Mouse (Mus musculus) right cerebral cortex, postnatal 14 days (tissue): ENCODE results near the gene S100a5.

Source experiments
- DNase-seq: peaks from one replicate; pipeline ENCODE4 v3.0.0; 2022

Gene S100a5

DNA sequence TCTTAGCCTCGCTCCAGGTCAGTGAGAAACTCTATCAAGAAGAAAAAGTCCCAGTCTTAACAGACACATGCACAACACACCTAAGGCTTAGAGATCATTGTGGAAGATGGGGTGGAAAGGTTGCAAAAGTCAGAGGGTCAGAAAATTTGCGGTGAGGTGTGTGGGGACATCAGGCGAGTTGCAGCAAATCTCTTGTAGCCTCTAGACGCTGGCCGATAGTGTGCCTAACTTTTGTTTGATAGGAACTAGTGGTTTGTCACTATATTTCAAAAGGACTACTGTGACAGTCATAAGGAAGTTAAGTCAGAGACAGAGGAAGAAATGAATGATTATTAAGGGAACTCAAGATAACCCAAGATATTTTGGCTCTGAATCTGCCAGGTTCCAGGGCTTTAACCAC, 19.0 kb downstream of the S100a5 start:
- DNase-seq = no peak

- DNase-seq = no peak
Measured at GRCm38 (mm10) chr3:90627807-90628206, 19.5 kb downstream of the S100a5 start.

DNA sequence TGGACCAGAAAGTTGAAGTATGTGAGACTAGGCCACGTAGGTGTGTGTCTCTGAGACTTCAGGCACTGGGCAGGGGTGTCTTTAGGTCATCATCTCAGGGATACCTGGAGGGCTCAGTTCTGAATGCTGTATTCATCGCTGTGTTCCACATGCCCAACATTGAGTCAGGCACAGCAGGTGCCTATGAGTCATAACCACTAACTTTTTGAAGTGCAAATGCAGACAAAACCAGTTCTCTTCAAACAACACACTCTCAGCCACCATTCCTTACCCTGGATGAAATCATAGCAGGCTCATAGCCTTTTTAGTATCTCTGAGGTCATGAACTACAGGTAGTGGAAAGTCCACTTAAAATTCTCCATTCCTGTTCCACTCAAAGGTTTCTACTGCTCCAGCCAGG, 21.0 kb downstream of the S100a5 start:
- no peak for DNase-seq

- no peak for DNase-seq
Measured at GRCm38 (mm10) chr3:90631984-90632383, 23.7 kb downstream of the S100a5 start.

DNA sequence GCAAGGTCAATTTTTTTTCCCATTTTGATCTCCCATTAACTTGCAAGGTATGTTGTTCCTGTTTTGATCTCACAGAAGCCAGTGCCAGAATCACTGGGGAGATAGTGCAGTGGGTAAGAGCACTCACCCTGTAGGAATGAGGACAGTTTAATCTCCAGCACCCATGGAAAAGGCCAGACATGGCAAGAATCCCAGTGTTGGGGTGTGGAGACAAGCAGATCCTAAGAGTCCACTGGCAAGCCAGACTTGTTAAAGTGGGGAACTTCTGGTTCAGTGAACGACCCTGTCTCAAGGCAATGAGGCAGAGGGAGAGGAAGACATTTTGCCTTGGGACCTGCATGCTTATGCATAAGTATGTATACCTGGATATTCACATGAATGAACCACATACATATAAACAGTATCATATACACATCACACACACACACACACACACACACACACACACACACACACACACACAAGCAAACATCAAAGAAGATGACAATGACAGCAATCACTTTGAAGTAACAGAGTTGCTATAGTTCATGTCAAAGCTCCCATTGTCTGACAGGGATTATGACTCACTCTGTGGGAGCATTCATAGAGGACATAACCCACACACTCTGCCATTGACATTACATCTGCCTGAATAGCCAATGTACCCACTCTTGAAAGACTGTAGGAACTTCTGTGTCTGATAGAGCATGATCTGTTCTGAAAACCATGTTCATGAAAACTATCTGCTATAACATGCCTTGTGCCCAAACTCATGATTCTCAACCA, 30.4 kb downstream of the S100a5 start:
- DNase-seq = no peak

GRCm38 (mm10) chr3:90639511-90640154, 31.3 kb downstream of the S100a5 start:
- DNase-seq = no peak

- no peak for DNase-seq
Measured at GRCm38 (mm10) chr3:90640981-90641380, 32.7 kb downstream of the S100a5 start.

GRCm38 (mm10) chr3:90644220-90644619, 35.9 kb downstream of the S100a5 start:
- DNase-seq = peak; percentile 58

DNA sequence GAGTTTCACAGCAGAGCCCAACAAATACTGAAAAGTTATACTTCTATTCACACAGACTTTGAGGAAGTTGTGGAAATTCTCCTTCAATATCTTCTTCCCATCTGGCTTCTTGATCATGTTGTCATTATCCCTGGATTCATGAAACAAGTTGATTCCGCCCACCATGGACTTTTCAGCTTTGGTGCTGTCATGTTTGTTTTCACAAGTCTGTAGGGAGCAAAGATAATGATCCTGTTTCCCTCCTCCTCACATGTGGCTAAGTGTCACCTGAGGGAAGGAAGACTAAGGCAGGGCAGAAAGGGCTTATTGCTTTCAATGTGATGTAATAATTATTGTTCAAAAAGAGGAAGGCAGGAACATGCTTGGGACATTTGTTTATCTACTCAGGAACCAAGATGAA, 39.0 kb downstream of the S100a5 start:
- DNase-seq = no peak

DNA sequence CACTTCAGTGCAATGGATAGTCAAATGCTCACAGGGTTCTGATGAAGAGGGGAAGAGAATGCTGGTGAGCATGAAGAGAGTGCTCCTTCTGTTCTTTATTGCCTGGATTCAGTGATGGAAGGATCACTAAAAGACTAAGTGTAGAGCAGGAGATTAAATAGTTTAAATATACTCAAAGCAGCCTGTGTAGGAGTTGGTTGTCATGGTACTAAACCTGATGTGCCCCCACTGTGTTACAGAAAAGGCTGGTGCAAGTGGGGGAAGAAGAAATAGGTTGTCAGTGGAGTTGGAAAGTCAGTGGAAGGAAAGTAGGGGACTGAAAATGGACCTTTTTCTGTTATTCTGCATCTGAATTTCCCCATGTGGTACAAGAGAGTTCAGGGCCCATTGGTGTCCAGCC, 40.7 kb downstream of the S100a5 start:
- DNase-seq = no peak

GRCm38 (mm10) chr3:90649832-90650231, 41.5 kb downstream of the S100a5 start:
- no peak for DNase-seq

DNA sequence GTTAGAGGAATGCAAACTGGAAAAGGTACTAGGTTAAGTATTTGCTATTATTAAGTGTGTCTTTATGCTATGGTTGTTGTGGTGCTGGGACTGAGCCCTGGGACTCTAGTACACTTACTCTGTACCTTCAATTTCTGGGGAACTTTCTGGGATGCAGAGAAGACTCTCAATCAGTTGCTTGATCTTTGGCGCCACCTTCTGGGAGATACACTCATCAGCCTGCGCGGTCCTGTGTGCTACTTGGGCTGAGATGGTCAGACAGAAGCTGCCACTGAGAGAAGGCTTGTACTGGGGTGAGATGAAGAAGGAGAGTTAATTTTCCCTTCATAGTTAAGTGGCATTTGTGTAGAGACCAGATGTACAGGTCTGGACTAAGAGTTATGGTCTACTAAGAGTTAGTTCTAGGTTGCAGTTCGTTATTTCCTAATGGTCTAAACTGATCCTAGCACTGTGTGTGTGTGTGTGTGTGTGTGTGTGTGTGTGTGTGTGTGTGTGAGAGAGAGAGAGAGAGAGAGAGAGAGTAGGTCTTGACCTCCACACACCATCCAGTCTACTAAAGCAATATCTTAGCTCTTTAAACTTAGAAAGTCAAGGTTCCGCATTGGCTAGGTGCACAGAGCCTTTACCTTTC, 44.7 kb downstream of the S100a5 start:
- DNase-seq = peak; percentile 84

- no peak for DNase-seq
Measured at GRCm38 (mm10) chr3:90653717-90654116, 45.4 kb downstream of the S100a5 start, which contains the start of gene S100a7a. S100a7a (plus strand) TSS chr3:90654017.

DNA sequence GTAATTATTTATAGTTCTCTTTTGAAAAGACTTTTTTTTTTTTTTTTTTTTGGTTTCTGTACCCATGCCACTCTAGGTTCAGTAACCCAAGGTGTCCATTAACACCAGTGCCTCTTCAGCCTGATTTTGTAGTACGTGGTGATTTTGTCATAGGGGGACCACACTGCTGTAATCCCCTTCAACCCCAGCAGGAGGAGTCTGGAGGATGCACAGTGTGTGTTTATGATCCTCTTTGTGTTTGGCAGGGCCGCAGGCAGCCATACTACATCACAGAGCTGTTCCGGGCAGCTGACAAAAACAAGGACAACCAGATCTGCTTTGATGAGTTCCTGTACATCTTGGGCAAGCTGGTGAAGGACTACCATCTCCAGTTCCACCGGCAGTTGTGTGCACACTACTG, 49.1 kb downstream of the S100a5 start:
- no peak for DNase-seq

GRCm38 (mm10) chr3:90659364-90660044, 51.2 kb downstream of the S100a5 start:
- DNase-seq = no peak
